Mouse (Mus musculus): ENCODE data around the gene Usp31. TPM values are rescaled to one million over a fixed set of nuclear protein-coding genes. Genes with fewer than 3 reads are reported as not detected.
A peak's percentile ranks its signal among the peaks of the same experiment; 100 is the strongest.

Gene Usp31
- polyA plus RNA-seq, 1 experiment from 2014 or later = 3.5 TPM

DNA sequence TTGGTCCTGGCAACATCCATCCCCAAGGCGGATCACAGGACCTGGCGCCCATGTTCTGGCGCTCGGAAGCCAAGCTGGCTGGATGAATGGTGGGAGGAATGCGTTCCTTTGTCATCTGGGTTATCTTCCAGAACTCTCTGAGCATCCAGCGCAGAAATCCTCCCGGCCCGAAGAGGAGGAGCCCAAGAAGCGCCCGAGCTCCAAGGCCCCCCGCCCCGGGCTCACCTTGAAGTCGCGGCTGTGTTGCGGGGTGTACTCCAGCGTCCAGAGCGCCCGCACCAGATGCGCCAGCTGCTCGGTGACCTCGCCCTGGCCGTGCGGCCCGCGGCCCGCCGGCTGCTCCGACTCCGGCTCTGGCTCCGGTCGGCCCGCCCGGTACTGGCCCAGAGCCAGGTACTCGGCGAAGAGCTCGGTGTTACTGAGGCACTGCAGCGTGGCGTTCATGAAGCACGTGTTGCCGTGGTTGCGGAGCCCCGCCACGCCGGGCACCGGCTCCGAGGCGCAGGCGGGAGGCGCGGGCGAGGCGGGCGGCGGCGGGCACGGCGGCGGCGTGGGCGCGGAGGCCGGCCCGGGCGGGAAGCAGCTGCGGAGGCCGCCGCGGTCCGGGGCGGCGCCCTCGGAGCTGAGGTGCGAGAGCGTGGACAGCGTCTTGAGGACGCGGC lies 511 bp downstream of the Usp31 start:
- Histone ChIP-seq H3K4me3 (ENCODE audit: low read depth, low read length) (peak overlapping the region; percentile 91), H3K4me1 (replicated peaks; ENCODE audit: control insufficient read depth, insufficient read depth, low read length) (peaks cover 27% of the 10 kb centered on the region), H3K27ac (ENCODE audit: low read depth, low read length) (peak overlapping the region; percentile 61), H3K36me3 (ENCODE audit: control insufficient read depth, insufficient read depth, low read length) (no peaks in the 10 kb centered on the region; the same call in 1 of the 2 replicates), H3K9ac (ENCODE audit: low read depth, low read length) (peak overlapping the region; percentile 84), H3K9me3 (ENCODE audit: control insufficient read depth, low read length) (no peaks in the 10 kb centered on the region), H3K4me2 (peak overlapping the region; percentile 98), H3K27me3 (replicated peaks; ENCODE audit: control insufficient read depth, insufficient read depth, low read length) (no peaks in the 10 kb centered on the region)
- WGBS = 1% methylated on average over 72 of the region's 77 CpGs
- DNase-seq (ENCODE audit: low spot score) = peak; percentile 60
- ATAC-seq (replicated peaks; ENCODE audit: low FRiP score) = peak; percentile 37

- Histone ChIP-seq H3K4me3 (ENCODE audit: low read depth, low read length) (no peak overlapping the region), H3K4me1 (replicated peaks; ENCODE audit: control insufficient read depth, insufficient read depth, low read length) (peaks cover 32% of the 10 kb centered on the region), H3K9me3 (ENCODE audit: control insufficient read depth, low read length) (no peaks in the 10 kb centered on the region), H3K4me2 (peak overlapping the region; percentile 98), H3K9ac (ENCODE audit: low read depth, low read length) (no peak overlapping the region), H3K27me3 (replicated peaks; ENCODE audit: control insufficient read depth, insufficient read depth, low read length) (no peaks in the 10 kb centered on the region), H3K27ac (ENCODE audit: low read depth, low read length) (no peak overlapping the region), H3K36me3 (ENCODE audit: control insufficient read depth, insufficient read depth, low read length) (no peaks in the 10 kb centered on the region; the same call in 1 of the 2 replicates)
- DNase-seq (ENCODE audit: low spot score) = no peak
- WGBS = 85% methylated on average over 2 of the region's 2 CpGs
- no peak for ATAC-seq (replicated peaks; ENCODE audit: low FRiP score)
These were observed 2.0 kb downstream of the Usp31 start for GRCm38 (mm10) chr7:121705051-121705450.

DNA sequence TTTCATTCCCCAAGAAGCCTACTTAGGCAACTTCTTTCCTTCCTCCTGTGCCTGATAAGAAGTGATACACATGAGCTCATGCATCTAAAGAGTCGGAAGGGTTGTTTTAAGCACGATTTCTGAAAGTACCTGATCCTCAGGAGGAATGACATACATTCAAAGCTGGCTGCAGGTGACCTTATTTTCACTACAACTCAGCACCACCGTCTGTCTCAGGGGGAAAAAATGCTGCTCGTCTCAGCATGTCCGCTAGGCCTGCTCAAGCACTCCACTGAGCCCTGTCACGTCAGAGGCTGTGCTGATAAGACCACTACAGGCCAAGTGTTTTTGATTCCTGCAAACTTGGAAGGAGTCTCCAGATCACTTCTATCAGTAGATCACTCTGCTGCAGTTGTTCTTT lies 5.1 kb downstream of the Usp31 start:
- no peaks in the 10 kb centered on the region for H3K9me3 ChIP-seq (ENCODE audit: control insufficient read depth, low read length)
- no peaks in the 10 kb centered on the region for H3K27me3 ChIP-seq (replicated peaks; ENCODE audit: control insufficient read depth, insufficient read depth, low read length)
- H3K4me1 ChIP-seq (replicated peaks; ENCODE audit: control insufficient read depth, insufficient read depth, low read length) = peaks cover 39% of the 10 kb centered on the region
- H3K27ac ChIP-seq (ENCODE audit: low read depth, low read length) = no peak overlapping the region
- DNase-seq (ENCODE audit: low spot score) (no peak), ATAC-seq (replicated peaks; ENCODE audit: low FRiP score) (no peak)
- WGBS = 28% methylated on average over 6 of the region's 6 CpGs
- no peaks in the 10 kb centered on the region; the same call in 1 of the 2 replicates for H3K36me3 ChIP-seq (ENCODE audit: control insufficient read depth, insufficient read depth, low read length)
- H3K4me2 ChIP-seq = no peak overlapping the region
- H3K9ac ChIP-seq (ENCODE audit: low read depth, low read length) = no peak overlapping the region
- no peak overlapping the region for H3K4me3 ChIP-seq (ENCODE audit: low read depth, low read length)

DNA sequence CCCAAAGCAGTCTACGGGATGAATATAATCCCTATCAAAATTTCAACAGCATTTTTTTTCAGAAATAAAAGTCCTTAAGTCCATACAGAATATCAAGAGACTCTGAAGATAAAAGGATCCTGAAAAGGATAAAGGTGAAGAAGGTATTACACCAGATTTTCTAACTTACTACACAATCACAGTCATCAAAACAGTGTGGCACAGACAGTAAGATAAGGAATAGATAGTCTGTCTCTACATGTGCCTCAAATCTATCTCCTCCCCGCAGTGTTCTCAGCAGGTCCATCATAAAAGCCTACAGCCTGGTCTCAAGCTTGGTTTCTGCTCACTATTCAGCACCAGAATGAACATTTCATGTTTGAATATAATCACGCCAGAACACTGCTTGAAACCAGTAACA lies 6.6 kb downstream of the Usp31 start:
- Histone ChIP-seq H3K4me1 (replicated peaks; ENCODE audit: control insufficient read depth, insufficient read depth, low read length) (peaks cover 31% of the 10 kb centered on the region), H3K27me3 (replicated peaks; ENCODE audit: control insufficient read depth, insufficient read depth, low read length) (no peaks in the 10 kb centered on the region), H3K4me3 (ENCODE audit: low read depth, low read length) (no peak overlapping the region), H3K9me3 (ENCODE audit: control insufficient read depth, low read length) (no peaks in the 10 kb centered on the region), H3K36me3 (ENCODE audit: control insufficient read depth, insufficient read depth, low read length) (no peaks in the 10 kb centered on the region; the same call in 1 of the 2 replicates), H3K9ac (ENCODE audit: low read depth, low read length) (no peak overlapping the region), H3K27ac (ENCODE audit: low read depth, low read length) (no peak overlapping the region), H3K4me2 (no peak overlapping the region)
- 82% methylated on average over 3 of the region's 3 CpGs for WGBS
- DNase-seq (ENCODE audit: low spot score) (no peak), ATAC-seq (replicated peaks; ENCODE audit: low FRiP score) (no peak)

GRCm38 (mm10) chr7:121699218-121699617 lies 7.8 kb downstream of the Usp31 start:
- Histone ChIP-seq H3K9ac (ENCODE audit: low read depth, low read length) (no peak overlapping the region), H3K4me2 (no peak overlapping the region), H3K36me3 (ENCODE audit: control insufficient read depth, insufficient read depth, low read length) (no peaks in the 10 kb centered on the region; the same call in 1 of the 2 replicates), H3K9me3 (ENCODE audit: control insufficient read depth, low read length) (no peaks in the 10 kb centered on the region), H3K27me3 (replicated peaks; ENCODE audit: control insufficient read depth, insufficient read depth, low read length) (no peaks in the 10 kb centered on the region), H3K4me3 (ENCODE audit: low read depth, low read length) (no peak overlapping the region), H3K27ac (ENCODE audit: low read depth, low read length) (no peak overlapping the region), H3K4me1 (replicated peaks; ENCODE audit: control insufficient read depth, insufficient read depth, low read length) (peaks cover 26% of the 10 kb centered on the region)
- ATAC-seq (replicated peaks; ENCODE audit: low FRiP score) = no peak
- DNase-seq (ENCODE audit: low spot score) = no peak

- H3K4me1 ChIP-seq (replicated peaks; ENCODE audit: control insufficient read depth, insufficient read depth, low read length) = peaks cover 21% of the 10 kb centered on the region
- ATAC-seq (replicated peaks; ENCODE audit: low FRiP score) (no peak), DNase-seq (ENCODE audit: low spot score) (no peak)
- no peaks in the 10 kb centered on the region for H3K9me3 ChIP-seq (ENCODE audit: control insufficient read depth, low read length)
- H3K36me3 ChIP-seq (ENCODE audit: control insufficient read depth, insufficient read depth, low read length) = no peaks in the 10 kb centered on the region
- H3K4me3 ChIP-seq (ENCODE audit: low read depth, low read length) = no peak overlapping the region
- H3K4me2 ChIP-seq = no peak overlapping the region
- no peaks in the 10 kb centered on the region for H3K27me3 ChIP-seq (replicated peaks; ENCODE audit: control insufficient read depth, insufficient read depth, low read length)
- 71% methylated on average over 1 of the region's 1 CpGs for WGBS
- no peak overlapping the region for H3K27ac ChIP-seq (ENCODE audit: low read depth, low read length)
- H3K9ac ChIP-seq (ENCODE audit: low read depth, low read length) = no peak overlapping the region
These were observed 9.5 kb downstream of the Usp31 start for GRCm38 (mm10) chr7:121697574-121697973.

GRCm38 (mm10) chr7:121697170-121697569 lies 9.9 kb downstream of the Usp31 start:
- ATAC-seq (replicated peaks; ENCODE audit: low FRiP score) (no peak), DNase-seq (ENCODE audit: low spot score) (no peak)
- H3K27me3 ChIP-seq (replicated peaks; ENCODE audit: control insufficient read depth, insufficient read depth, low read length) = no peaks in the 10 kb centered on the region
- no peak overlapping the region for H3K4me2 ChIP-seq
- no peak overlapping the region for H3K4me3 ChIP-seq (ENCODE audit: low read depth, low read length)
- peaks cover 17% of the 10 kb centered on the region for H3K4me1 ChIP-seq (replicated peaks; ENCODE audit: control insufficient read depth, insufficient read depth, low read length)
- H3K27ac ChIP-seq (ENCODE audit: low read depth, low read length) = no peak overlapping the region
- no peaks in the 10 kb centered on the region for H3K9me3 ChIP-seq (ENCODE audit: control insufficient read depth, low read length)
- no peak overlapping the region for H3K9ac ChIP-seq (ENCODE audit: low read depth, low read length)
- no peaks in the 10 kb centered on the region for H3K36me3 ChIP-seq (ENCODE audit: control insufficient read depth, insufficient read depth, low read length)

GRCm38 (mm10) chr7:121691803-121692202 lies 15.2 kb downstream of the Usp31 start:
- Histone ChIP-seq H3K4me1 (replicated peaks; ENCODE audit: control insufficient read depth, insufficient read depth, low read length) (no peaks in the 10 kb centered on the region), H3K9me3 (ENCODE audit: control insufficient read depth, low read length) (no peaks in the 10 kb centered on the region), H3K27ac (ENCODE audit: low read depth, low read length) (no peak overlapping the region), H3K4me3 (ENCODE audit: low read depth, low read length) (no peak overlapping the region), H3K9ac (ENCODE audit: low read depth, low read length) (no peak overlapping the region), H3K36me3 (ENCODE audit: control insufficient read depth, insufficient read depth, low read length) (no peaks in the 10 kb centered on the region), H3K4me2 (no peak overlapping the region), H3K27me3 (replicated peaks; ENCODE audit: control insufficient read depth, insufficient read depth, low read length) (no peaks in the 10 kb centered on the region)
- ATAC-seq (replicated peaks; ENCODE audit: low FRiP score) = no peak
- no peak for DNase-seq (ENCODE audit: low spot score)
- WGBS = 85% methylated on average over 2 of the region's 2 CpGs

DNA sequence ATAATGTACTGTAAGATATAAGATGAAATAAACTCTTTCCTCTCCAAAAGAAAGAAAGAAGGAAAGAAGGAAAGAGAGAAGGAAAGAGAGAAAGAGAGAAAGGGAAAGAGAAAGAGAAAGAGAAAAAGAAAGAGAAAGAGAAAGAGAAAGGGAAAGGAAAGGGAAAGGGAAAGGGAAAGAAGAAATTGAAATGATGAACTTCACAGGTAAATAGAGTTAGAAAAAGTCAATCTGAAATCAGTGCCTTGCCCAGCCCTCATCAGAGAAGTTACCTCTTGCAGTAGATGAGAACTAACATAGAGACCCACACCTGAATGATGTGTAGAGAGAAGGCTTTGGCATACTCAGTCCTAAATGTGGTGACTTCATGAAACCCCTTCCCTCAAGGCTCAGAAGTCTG lies 17.7 kb downstream of the Usp31 start:
- H3K4me1 ChIP-seq (replicated peaks; ENCODE audit: control insufficient read depth, insufficient read depth, low read length) = no peaks in the 10 kb centered on the region
- no peak for ATAC-seq (replicated peaks; ENCODE audit: low FRiP score)

More for the DNA sequence above, 17.7 kb downstream of the Usp31 start:
- Histone ChIP-seq H3K27ac (ENCODE audit: low read depth, low read length) (no peak overlapping the region), H3K4me2 (no peak overlapping the region), H3K4me3 (ENCODE audit: low read depth, low read length) (no peak overlapping the region), H3K9ac (ENCODE audit: low read depth, low read length) (no peak overlapping the region), H3K9me3 (ENCODE audit: control insufficient read depth, low read length) (no peaks in the 10 kb centered on the region), H3K36me3 (ENCODE audit: control insufficient read depth, insufficient read depth, low read length) (no peaks in the 10 kb centered on the region), H3K27me3 (replicated peaks; ENCODE audit: control insufficient read depth, insufficient read depth, low read length) (no peaks in the 10 kb centered on the region)
- DNase-seq (ENCODE audit: low spot score) = no peak
